In genomic region chr14:20702741-20703381, GRCm38 (mm10) we compare ENCODE assay signal across 8 mouse cellular contexts. TPM values are rescaled to one million over a fixed set of nuclear protein-coding genes. Genes with fewer than 3 reads are reported as not detected.
DNase-seq lines count a peak whose midpoint lies in the region; ATAC-seq lines count a peak whose summit lies in the region.

Gene Chchd1 (plus strand): TSS chr14:20703006.

- peak within 1 kb of the TSS; percentile 92 for H3K27ac ChIP-seq in intestine, embryonic 15.5 days

- H3K9me3 ChIP-seq in intestine, embryonic 15.5 days = no peaks in the 10 kb centered on the region

- H3K9ac ChIP-seq in intestine, embryonic 15.5 days = peak within 1 kb of the TSS; percentile 85

- H3K4me3 ChIP-seq in intestine, embryonic 15.5 days (replicated peaks) = peak within 1 kb of the TSS; percentile 63

- H3K4me2 ChIP-seq in intestine, embryonic 15.5 days (replicated peaks) = peak within 1 kb of the TSS; percentile 59

- H3K27me3 ChIP-seq in intestine, embryonic 15.5 days (replicated peaks) = no peaks in the 10 kb centered on the region

- ATAC-seq in intestine, embryonic 15.5 days = peak; percentile 83

- intact Hi-C loops in gastrocnemius, postnatal 36 days (cut with DNase I) = no loop called here
- intact Hi-C loops in left cerebral cortex, postnatal 25 days (cut with DNase I) = no loop called here

- H3K4me1 ChIP-seq in intestine, embryonic 15.5 days (replicated peaks) = peaks cover 15% of the 10 kb centered on the region

- 0 out of 2 replicates have a peak, but pooled peaks cover 2% of the 10 kb centered on the region for H3K36me3 ChIP-seq in intestine, embryonic 15.5 days

- peak; percentile 94 for DNase-seq in adrenal gland, adult 2 months
- peak; percentile 85 for DNase-seq in embryo, embryonic 11.5 days (ENCODE audit: low read depth, low spot score)
- peak; percentile 85 to 91 for DNase-seq in gastrocnemius, postnatal 36 days
- peak; percentile 92 to 94 for DNase-seq in left cerebral cortex, postnatal 25 days (ENCODE audit: low spot score in 2 of 2)
- peak; percentile 93 for DNase-seq in mesoderm, embryonic 11.5 days (ENCODE audit: low read depth, low spot score)
- DNase-seq in right cerebral cortex, postnatal 25 days = peak; percentile 92
- DNase-seq in urinary bladder, postnatal 36 days (ENCODE audit: low spot score in 2 of 2) = peak; percentile 90

- under 1% methylated on average over 61 of the region's 61 CpGs for WGBS in intestine, embryonic 15.5 days

RNA-seq across cellular contexts. Expression of gene Chchd1, which starts in this region (rescaled TPM):
- 10 to 100 TPM; 66.6 to 93.6 TPM for total RNA-seq in adrenal gland, adult 2 months (2021)
- polyA plus RNA-seq in adrenal gland, adult 2 months (2012; rRNA removed) = 5.9 and 8.5 TPM in 2 replicates
- total RNA-seq in gastrocnemius, postnatal 36 days (2021) = 100 to 1,000 TPM in 1 of 2 experiments, 10 to 100 TPM in 1; 99.9 to 110 TPM
- 191 and 227 TPM in 2 replicates for polyA plus RNA-seq in intestine, embryonic 15.5 days (2015; fragmentation: Nextera tagmentation; extraction: Ambion mirVana)
- total RNA-seq in left cerebral cortex, postnatal 25 days (2021) = 10 to 100 TPM; 45.9 to 51.8 TPM

Comparison
In these comparisons a context has a peak if more than half of its experiments do, and no peak if none do; other contexts are left out.
1. Peak in every context shown above with its lines: DNase-seq, ATAC-seq, H3K4me3 ChIP-seq and H3K27ac ChIP-seq.
2. RNA of gene Chchd1 (polyA plus RNA-seq): 191 to 227 TPM in intestine, embryonic 15.5 days; 5.9 to 8.5 TPM in adrenal gland, adult 2 months; every median in the first group is over 10 times any median in the second.